Mouse (Mus musculus) embryonic facial prominence, embryonic 11.5 days (tissue): ENCODE measurements around the gene Thap3. TPM values are rescaled to one million over a fixed set of nuclear protein-coding genes. Genes with fewer than 3 reads are reported as not detected.

Experiments used
- ATAC-seq: fragments of 200-750 bp; cut with Nextera tagmentation; replicated peaks from 2 replicates; pipeline ENCODE4 v1.8.0; 2017; ENCODE audit warnings: low read depth; ENCODE audit not compliant: insufficient number of reproducible peaks, low FRiP score, low TSS enrichment
- DNase-seq: peaks from one replicate; pipeline ENCODE4 v3.0.0-alpha.2; 2015; ENCODE audit warnings: low spot score
- H3K27ac ChIP-seq: fragments of 300-500 bp; sonication (generic); replicated peaks from 2 replicates; pipeline ENCODE4 v1.5.1; 2014; ENCODE audit warnings: mild to moderate bottlenecking, low read depth, low read length, control low read depth
- H3K27me3 ChIP-seq: fragments of 300-500 bp; sonication (generic); 2 replicates; pipeline ENCODE4 v1.6.1; 2014; ENCODE audit warnings: mild to moderate bottlenecking, low read length, moderate library complexity, mixed read lengths; ENCODE audit not compliant: control insufficient read depth, insufficient read depth
- H3K36me3 ChIP-seq: fragments of 300-500 bp; sonication (generic); replicated peaks from 2 replicates; pipeline ENCODE4 v1.6.1; 2014; ENCODE audit warnings: low read depth, mild to moderate bottlenecking, low read length, moderate library complexity, mixed read lengths; ENCODE audit not compliant: control insufficient read depth, insufficient read depth
- H3K4me1 ChIP-seq: fragments of 300-500 bp; sonication (generic); 2 replicates; pipeline ENCODE4 v1.6.1; 2014; ENCODE audit warnings: low read length, mixed read lengths; ENCODE audit not compliant: control insufficient read depth, insufficient read depth
- H3K4me2 ChIP-seq: fragments of 300-500 bp; sonication (generic); 2 replicates; pipeline ENCODE4 v1.6.1; 2014; ENCODE audit warnings: low read depth, mild to moderate bottlenecking, control low read depth, low read length, moderate library complexity
- H3K4me3 ChIP-seq: fragments of 300-500 bp; sonication (generic); 2 replicates; pipeline ENCODE4 v1.5.1; 2014; ENCODE audit warnings: low read depth, low read length, control low read depth
- H3K9ac ChIP-seq: fragments of 300-500 bp; sonication (generic); replicated peaks from 2 replicates; pipeline ENCODE4 v1.6.1; 2014; ENCODE audit warnings: mild to moderate bottlenecking, control low read depth, low read length
- H3K9me3 ChIP-seq: fragments of 300-500 bp; sonication (generic); replicated peaks from 2 replicates; pipeline ENCODE4 v1.6.1; 2016; ENCODE audit warnings: mild to moderate bottlenecking, low read length, inconsistent platforms, mixed read lengths; ENCODE audit not compliant: control insufficient read depth
- WGBS: fragments of 180-500 bp; shearing (Covaris S2); extraction: QIAGEN DNeasy Blood & Tissue Kit; methylation state at CpG from one replicate; pipeline ENCODE4 v1.1.7; 2014; 5-methylcytosine and 5-hydroxymethylcytosine counted together
- polyA plus RNA-seq: library from polyadenylated mRNA; unstranded; fragments of >200 nt; fragmentation: Nextera tagmentation; extraction: Ambion mirVana; gene quantifications from 2 replicates; pipeline ENCODE4 v1.2.1, GENCODE M21; 2014

The Thap3 gene
- polyA plus RNA-seq, 1 experiment from 2014 or later: 22.4 TPM

GRCm38 (mm10) chr4:152027524-152027923, 38.7 kb upstream of the Thap3 start, which contains the start of gene Zbtb48:
TSS of gene Zbtb48 (minus strand) at chr4:152027671.
- Histone ChIP-seq H3K27ac (no peak within 1 kb of the TSS), H3K4me2 (peak within 1 kb of the TSS; percentile 87), H3K27me3 (no peaks in the 10 kb centered on the region), H3K9ac (peak within 1 kb of the TSS; percentile 57), H3K4me1 (peaks cover 9% of the 10 kb centered on the region), H3K36me3 (no peaks in the 10 kb centered on the region; the same call in none of the 2 replicates), H3K9me3 (no peaks in the 10 kb centered on the region), H3K4me3 (peak within 1 kb of the TSS; percentile 61)
- peak; percentile 96 for ATAC-seq
- DNase-seq: peak; percentile 99
- under 1% methylated on average over 33 of the region's 35 CpGs for WGBS

GRCm38 (mm10) chr4:152026751-152027508, 38.1 kb upstream of the Thap3 start:
- H3K27ac ChIP-seq: no peak overlapping the region
- peak overlapping the region; percentile 57 for H3K9ac ChIP-seq
- H3K4me3 ChIP-seq: peak overlapping the region; percentile 61
- peak; percentile 49 for ATAC-seq
- H3K36me3 ChIP-seq: no peaks in the 10 kb centered on the region; the same call in none of the 2 replicates
- no peaks in the 10 kb centered on the region for H3K27me3 ChIP-seq
- DNase-seq: no peak
- no peaks in the 10 kb centered on the region for H3K9me3 ChIP-seq
- H3K4me2 ChIP-seq: peak overlapping the region; percentile 87
- 2% methylated on average over 36 of the region's 41 CpGs for WGBS
- peaks cover 9% of the 10 kb centered on the region for H3K4me1 ChIP-seq

DNA sequence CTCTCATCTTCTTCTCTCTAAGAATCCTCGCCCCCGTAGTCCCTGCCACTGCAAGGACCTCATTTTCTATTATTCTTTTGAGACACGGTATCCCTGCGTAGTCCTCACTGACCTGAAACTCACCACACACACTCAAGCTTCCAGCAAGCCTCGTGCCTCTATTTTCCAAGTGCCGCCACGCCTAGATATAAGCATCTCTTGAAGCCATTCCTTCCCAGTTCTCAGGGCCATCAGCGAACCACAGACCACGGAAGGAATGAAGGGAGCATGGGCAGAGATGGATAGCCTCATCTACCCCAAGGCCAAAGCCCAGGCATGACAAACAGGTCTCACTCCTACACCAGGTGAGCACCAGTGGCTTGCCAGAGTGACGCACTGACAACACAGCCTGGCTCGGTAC, 35.7 kb upstream of the Thap3 start:
- DNase-seq (no peak), ATAC-seq (no peak)
- H3K27ac ChIP-seq: no peak overlapping the region
- H3K4me3 ChIP-seq: no peak overlapping the region
- WGBS: 91% methylated on average over 11 of the region's 11 CpGs
- peaks cover 9% of the 10 kb centered on the region for H3K4me1 ChIP-seq
- H3K36me3 ChIP-seq: peaks cover 10% of the 10 kb centered on the region
- no peak overlapping the region for H3K9ac ChIP-seq
- no peaks in the 10 kb centered on the region for H3K9me3 ChIP-seq
- no peaks in the 10 kb centered on the region for H3K27me3 ChIP-seq
- no peak overlapping the region for H3K4me2 ChIP-seq

DNA sequence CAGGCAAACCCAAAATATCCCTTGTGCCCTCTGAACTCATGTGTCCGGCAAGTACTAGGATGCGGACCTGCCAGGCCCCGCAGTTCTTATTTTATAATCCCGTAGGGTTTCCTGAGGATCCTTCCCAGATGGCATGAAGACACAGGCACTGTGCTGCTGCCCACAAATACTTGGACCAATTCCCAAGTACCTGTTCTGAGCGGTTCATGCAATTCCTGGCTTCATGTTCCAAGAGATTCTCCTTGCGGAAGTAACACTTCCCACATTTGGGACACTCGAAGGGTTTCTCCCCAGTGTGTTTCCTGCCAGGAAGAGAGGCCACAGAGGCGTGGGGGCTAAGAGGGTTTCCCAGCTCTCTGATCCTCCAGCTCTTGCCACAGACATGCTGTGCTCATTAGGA, 33.7 kb upstream of the Thap3 start:
- DNase-seq (no peak), ATAC-seq (no peak)
- Histone ChIP-seq H3K36me3 (peaks cover 11% of the 10 kb centered on the region), H3K9ac (no peak overlapping the region), H3K27me3 (no peaks in the 10 kb centered on the region), H3K9me3 (no peaks in the 10 kb centered on the region), H3K27ac (no peak overlapping the region), H3K4me3 (no peak overlapping the region), H3K4me2 (no peak overlapping the region), H3K4me1 (peaks cover 6% of the 10 kb centered on the region)
- 89% methylated on average over 8 of the region's 8 CpGs for WGBS

GRCm38 (mm10) chr4:152021568-152022097, 32.8 kb upstream of the Thap3 start:
- ATAC-seq (no peak), DNase-seq (no peak)
- H3K27ac ChIP-seq: no peak overlapping the region
- H3K27me3 ChIP-seq: no peaks in the 10 kb centered on the region
- peaks cover 5% of the 10 kb centered on the region for H3K4me1 ChIP-seq
- no peak overlapping the region for H3K4me3 ChIP-seq
- H3K9me3 ChIP-seq: no peaks in the 10 kb centered on the region
- H3K9ac ChIP-seq: no peak overlapping the region
- H3K4me2 ChIP-seq: no peak overlapping the region
- 75% methylated on average over 12 of the region's 12 CpGs for WGBS
- peaks cover 11% of the 10 kb centered on the region for H3K36me3 ChIP-seq

DNA sequence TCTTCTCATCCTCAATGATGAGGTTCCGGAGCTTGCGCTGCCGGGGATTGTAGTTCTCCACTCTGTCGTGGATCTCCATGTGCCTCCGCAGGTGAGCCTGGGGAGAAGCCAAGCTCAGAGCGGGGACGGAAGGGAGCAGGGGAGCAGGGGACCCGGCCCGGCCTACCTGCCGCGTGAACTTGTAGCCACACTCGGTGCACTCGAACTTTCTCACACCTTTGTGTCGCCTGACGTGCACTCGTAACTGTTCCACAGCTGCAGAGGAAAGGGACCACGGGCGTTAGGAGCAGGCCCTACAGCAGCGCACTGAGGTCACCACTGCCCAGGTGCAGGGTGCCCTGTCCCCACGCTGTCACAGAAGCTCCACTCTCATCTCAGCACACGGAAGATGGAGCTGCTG, 31.2 kb upstream of the Thap3 start:
- H3K4me1 ChIP-seq: no peaks in the 10 kb centered on the region
- no peak overlapping the region for H3K4me2 ChIP-seq
- WGBS: 89% methylated on average over 21 of the region's 21 CpGs
- H3K9ac ChIP-seq: no peak overlapping the region
- H3K4me3 ChIP-seq: no peak overlapping the region
- ATAC-seq (no peak), DNase-seq (no peak)
- H3K27me3 ChIP-seq: no peaks in the 10 kb centered on the region
- H3K36me3 ChIP-seq: peaks cover 11% of the 10 kb centered on the region
- no peak overlapping the region for H3K27ac ChIP-seq
- no peaks in the 10 kb centered on the region for H3K9me3 ChIP-seq

- Histone ChIP-seq H3K9me3 (no peaks in the 10 kb centered on the region), H3K4me2 (no peak overlapping the region), H3K27ac (no peak overlapping the region), H3K9ac (no peak overlapping the region), H3K27me3 (no peaks in the 10 kb centered on the region), H3K4me1 (no peaks in the 10 kb centered on the region), H3K4me3 (no peak overlapping the region), H3K36me3 (peaks cover 11% of the 10 kb centered on the region)
- no peak for DNase-seq
- 87% methylated on average over 6 of the region's 6 CpGs for WGBS
- ATAC-seq: no peak
These were observed 30.3 kb upstream of the Thap3 start for GRCm38 (mm10) chr4:152019073-152019472.
